Comparison of ENCODE assay signal across 9 mouse cellular contexts in genomic region chr2:152766387-152767123, GRCm38 (mm10). TPM values are rescaled to one million over a fixed set of nuclear protein-coding genes. Genes with fewer than 3 reads are reported as not detected.
DNase-seq lines count a peak whose midpoint lies in the region; ATAC-seq and TF ChIP-seq lines count a peak whose summit lies in the region.
"Had no signal": no experiment of that assay in that cellular context is flagged by ENCODE, and none has a peak within 500 bp of the region (broad histone marks: within the 10 kb centered on the region; RNA-seq: fewer than 3 reads in every experiment).

No protein-coding gene starts in this region.

- no peak overlapping the region for H3K4me2 ChIP-seq in CH12.LX (ENCODE audit: insufficient read depth, low read depth, poor library complexity, severe bottlenecking)
- peak overlapping the region; percentile 47 for H3K4me2 ChIP-seq in heart, embryonic 15.5 days
- peak overlapping the region; percentile 43 for H3K4me2 ChIP-seq in liver, embryonic 11.5 days
- H3K4me2 ChIP-seq in stomach, embryonic 16.5 days (ENCODE audit: low read depth, low read length), result peak overlapping the region; percentile 41

- no peaks in the 10 kb centered on the region for H3K36me3 ChIP-seq in CH12.LX (replicated peaks in 1 of 2; ENCODE audit: control insufficient read depth in 1 of 2, insufficient read depth in 1 of 2, low read length in 1 of 2)
- H3K36me3 ChIP-seq in heart, embryonic 15.5 days, result no peaks in the 10 kb centered on the region
- H3K36me3 ChIP-seq in liver, embryonic 11.5 days (ENCODE audit: control insufficient read depth, insufficient read depth, low read length), result no peaks in the 10 kb centered on the region
- H3K36me3 ChIP-seq in stomach, embryonic 16.5 days (ENCODE audit: control insufficient read depth, insufficient read depth, low read length), result no peaks in the 10 kb centered on the region

- peaks cover 0 to 28% of the 10 kb centered on the region in 2 experiments; a peak in 2 of 4 replicates for H3K4me1 ChIP-seq in CH12.LX (ENCODE audit: control insufficient read depth in 1 of 2, insufficient read depth in 2 of 2)
- peaks cover 37% of the 10 kb centered on the region for H3K4me1 ChIP-seq in heart, embryonic 15.5 days (replicated peaks)
- peaks cover 35% of the 10 kb centered on the region for H3K4me1 ChIP-seq in liver, embryonic 11.5 days (replicated peaks; ENCODE audit: control insufficient read depth, insufficient read depth, low read length)
- peaks cover 15% of the 10 kb centered on the region for H3K4me1 ChIP-seq in stomach, embryonic 16.5 days (ENCODE audit: control insufficient read depth, insufficient read depth, low read length)

- DNase-seq in CH12.LX (ENCODE audit: extremely low read depth), result peak; percentile 73
- peak; percentile 74 for DNase-seq in c-Kit-negative CD71-positive TER-119-positive erythroid progenitor cells, embryonic 14.5 days (ENCODE audit: low read depth, low spot score)
- peak; percentile 85 for DNase-seq in fibroblast of lung, adult 2 months (ENCODE audit: low read depth)
- peak; percentile 97 for DNase-seq in kidney, postnatal 10 days
- peak; percentile 91 for DNase-seq in liver, embryonic 11.5 days (ENCODE audit: low spot score)
- peak; percentile 96 for DNase-seq in neural tube, embryonic 10.5 days (ENCODE audit: extremely low spot score, low spot score)

- peak; percentile 81 to 98 for TF ChIP-seq CTCF in CH12.LX (conservative IDR thresholded peaks at IDR 0.05 in 1 of 2, IDR thresholded peaks at IDR 0.05 in 1 of 2; ENCODE audit: low read depth in 2 of 2, low read length in 2 of 2)

- no peak overlapping the region for H3K27ac ChIP-seq in CH12.LX (ENCODE audit: insufficient read depth, low read depth)
- peak overlapping the region; percentile 45; the same call in 1 of the 2 replicates for H3K27ac ChIP-seq in heart, embryonic 15.5 days
- H3K27ac ChIP-seq in liver, embryonic 11.5 days (ENCODE audit: low read depth, low read length), result no peak overlapping the region
- H3K27ac ChIP-seq in stomach, embryonic 16.5 days (ENCODE audit: low read length), result no peak overlapping the region
- H3K27ac ChIP-seq: macrophage had no signal

- WGBS in heart, embryonic 15.5 days, result 12% methylated on average over 25 of the region's 25 CpGs
- 16% methylated on average over 25 of the region's 25 CpGs for WGBS in liver, embryonic 11.5 days
- WGBS in stomach, embryonic 16.5 days, result 11% methylated on average over 25 of the region's 25 CpGs

- no peak for TF ChIP-seq EP300 in CH12.LX (IDR thresholded peaks at IDR 0.05; ENCODE audit: low read length)

- H3K27me3 ChIP-seq in CH12.LX (replicated peaks), result peaks cover 32% of the 10 kb centered on the region
- no peaks in the 10 kb centered on the region for H3K27me3 ChIP-seq in heart, embryonic 15.5 days
- H3K27me3 ChIP-seq in liver, embryonic 11.5 days (replicated peaks; ENCODE audit: control insufficient read depth, insufficient read depth, low read length), result no peaks in the 10 kb centered on the region
- no peaks in the 10 kb centered on the region for H3K27me3 ChIP-seq in stomach, embryonic 16.5 days (ENCODE audit: control insufficient read depth, insufficient read depth, low read length)

- peak; percentile 64; the same call in 1 of the 2 replicates for ATAC-seq in heart, embryonic 15.5 days (replicated peaks; ENCODE audit: insufficient number of reproducible peaks, insufficient read depth, low FRiP score, low read depth)
- ATAC-seq in liver, embryonic 11.5 days (replicated peaks; ENCODE audit: low FRiP score), result peak; percentile 61
- peak; percentile 52 for ATAC-seq in stomach, embryonic 16.5 days (ENCODE audit: insufficient read depth, low FRiP score)

- no peak for TF ChIP-seq POLR2A in CH12.LX (IDR thresholded peaks at IDR 0.05; ENCODE audit: low read depth, low read length)

- no peaks in the 10 kb centered on the region for H3K9me3 ChIP-seq in CH12.LX (replicated peaks; ENCODE audit: low read length)
- no peaks in the 10 kb centered on the region for H3K9me3 ChIP-seq in heart, embryonic 15.5 days (replicated peaks)
- H3K9me3 ChIP-seq in liver, embryonic 11.5 days (ENCODE audit: control insufficient read depth, low read length), result no peaks in the 10 kb centered on the region
- H3K9me3 ChIP-seq in stomach, embryonic 16.5 days (replicated peaks; ENCODE audit: control insufficient read depth, low read length), result no peaks in the 10 kb centered on the region

- in situ Hi-C loops in CH12.LX (cut with MboI; ENCODE audit: low pct_ligation_motif_present, low pct_unique_long_range_greater_than_20kb, low sequenced_read_pairs), result no loop called here

- dilution Hi-C loops in CH12.LX (cut with MboI; ENCODE audit: extremely low pct_ligation_motif_present, extremely low pct_unique_long_range_greater_than_20kb, low sequenced_read_pairs), result no loop called here

- H3K79me2 ChIP-seq in CH12.LX (replicated peaks; ENCODE audit: control insufficient read depth, extremely low read depth, insufficient read depth, poor library complexity, severe bottlenecking), result no peaks in the 10 kb centered on the region

- TF ChIP-seq RAD21 in CH12.LX (IDR thresholded peaks at IDR 0.05; ENCODE audit: low read depth, low read length), result peak; percentile 60

- H3K4me3 ChIP-seq in CH12.LX (replicated peaks in 1 of 3; ENCODE audit: low read depth in 2 of 3, low read length in 2 of 3, poor library complexity in 1 of 3), result no peak overlapping the region
- H3K4me3 ChIP-seq in heart, embryonic 15.5 days, result no peak overlapping the region
- H3K4me3 ChIP-seq in liver, embryonic 11.5 days (ENCODE audit: low read depth, low read length), result no peak overlapping the region
- no peak overlapping the region for H3K4me3 ChIP-seq in stomach, embryonic 16.5 days (replicated peaks; ENCODE audit: low read length)

- no peak overlapping the region for H3K9ac ChIP-seq in CH12.LX (ENCODE audit: insufficient read depth, low read depth)
- 0 out of 2 replicates have a peak overlapping the region, but pooled peaks have one; percentile 31 for H3K9ac ChIP-seq in heart, embryonic 15.5 days
- H3K9ac ChIP-seq in liver, embryonic 11.5 days (ENCODE audit: low read depth, low read length), result no peak overlapping the region; the same call in 1 of the 2 replicates
- 0 out of 2 replicates have a peak overlapping the region, but pooled peaks have one; percentile 43 for H3K9ac ChIP-seq in stomach, embryonic 16.5 days (ENCODE audit: low read length)

TF ChIP-seq in CH12.LX, 34 proteins besides CTCF, POLR2A, EP300 and RAD21:
- TF ChIP-seq SMC3 (IDR thresholded peaks at IDR 0.05; ENCODE audit: low read depth, low read length) (peak; percentile 84), ZC3H11A (IDR thresholded peaks at IDR 0.05; ENCODE audit: low read depth, low read length) (no peak), USF1 (IDR thresholded peaks at IDR 0.05; ENCODE audit: low read depth, low read length) (no peak), NRF1 (IDR thresholded peaks at IDR 0.05; ENCODE audit: low read depth, low read length) (no peak)
TF ChIP-seq in CH12.LX: peak in this region for 1.

RNA-seq across cellular contexts. Expression of gene Cox4i2, which starts 12.6 kb away (rescaled TPM):
- total RNA-seq in CH12.LX (2012; rRNA removed), result not detected in 2 replicates
- total RNA-seq in CH12.LX (2014; rRNA removed), result not detected in 2 replicates
- not detected in 2 replicates for polyA plus RNA-seq in CH12.LX (2012; ENCODE audit: insufficient read length, low read depth)
- polyA plus RNA-seq in heart, embryonic 15.5 days (2015; fragmentation: Nextera tagmentation; extraction: Ambion mirVana), result 20.8 and 24.2 TPM in 2 replicates
- polyA plus RNA-seq in liver, embryonic 11.5 days (2014; fragmentation: Nextera tagmentation; extraction: Ambion mirVana), result 6.7 and 8.5 TPM in 2 replicates
- 21.3 and 23.9 TPM in 2 replicates for polyA plus RNA-seq in stomach, embryonic 16.5 days (2015; fragmentation: Nextera tagmentation; extraction: Ambion mirVana)
- polyA plus RNA-seq: macrophage had no signal

RNA-seq across cellular contexts. Expression of gene Id1, which starts 30.5 kb away (rescaled TPM):
- total RNA-seq in CH12.LX (2012; rRNA removed), result 0.38 and 0.93 TPM in 2 replicates
- not detected in 2 replicates for total RNA-seq in CH12.LX (2014; rRNA removed)
- polyA plus RNA-seq in CH12.LX (2012; ENCODE audit: insufficient read length, low read depth), result not detected in 2 replicates
- 61.9 and 63.1 TPM in 2 replicates for polyA plus RNA-seq in heart, embryonic 15.5 days (2015; fragmentation: Nextera tagmentation; extraction: Ambion mirVana)
- polyA plus RNA-seq in liver, embryonic 11.5 days (2014; fragmentation: Nextera tagmentation; extraction: Ambion mirVana), result 52.7 and 56.3 TPM in 2 replicates
- 125 and 145 TPM in 2 replicates for polyA plus RNA-seq in stomach, embryonic 16.5 days (2015; fragmentation: Nextera tagmentation; extraction: Ambion mirVana)

Comparison
In these comparisons a context has a peak if more than half of its experiments do, and no peak if none do; other contexts are left out.
1. H3K9ac ChIP-seq: peak in heart, embryonic 15.5 days (single experiment) and stomach, embryonic 16.5 days (single experiment); none in CH12.LX (single experiment) and liver, embryonic 11.5 days (single experiment).
2. RNA of gene Id1, which starts 30.5 kb away (polyA plus RNA-seq): 125 to 145 TPM in stomach, embryonic 16.5 days, 61.9 to 63.1 TPM in heart, embryonic 15.5 days and 52.7 to 56.3 TPM in liver, embryonic 11.5 days; not detected in CH12.LX; every median in the first group is over 10 times any median in the second.
3. Peak in every context shown above with its lines, with median percentiles within 50 percentile points of each other: DNase-seq and ATAC-seq.